Mouse (Mus musculus) heart, embryonic 12.5 days (tissue): ENCODE data around the gene Myof. TPM values are rescaled to one million over a fixed set of nuclear protein-coding genes. Genes with fewer than 3 reads are reported as not detected.

Experiments
- ATAC-seq: fragments of 200-750 bp; cut with Nextera tagmentation; 2 replicates; pipeline ENCODE4 v1.8.0; 2017; ENCODE audit warnings: moderate TSS enrichment, moderate library complexity; ENCODE audit not compliant: insufficient number of reproducible peaks, low FRiP score
- H3K27ac ChIP-seq: fragments of 300-500 bp; sonication (generic); 2 replicates; pipeline ENCODE4 v1.5.1; 2016; ENCODE audit warnings: mild to moderate bottlenecking, moderate library complexity; ENCODE audit not compliant: poor library complexity, severe bottlenecking
- H3K27me3 ChIP-seq: fragments of 300-500 bp; sonication (generic); replicated peaks from 2 replicates; pipeline ENCODE4 v1.6.1; 2016; ENCODE audit warnings: mild to moderate bottlenecking, moderate library complexity
- H3K36me3 ChIP-seq: fragments of 300-500 bp; sonication (generic); 2 replicates; pipeline ENCODE4 v1.6.1; 2016; ENCODE audit warnings: mild to moderate bottlenecking, moderate library complexity
- H3K4me1 ChIP-seq: fragments of 300-500 bp; sonication (generic); replicated peaks from 2 replicates; pipeline ENCODE4 v1.6.1; 2016; ENCODE audit warnings: mild to moderate bottlenecking
- H3K4me2 ChIP-seq: fragments of 300-500 bp; sonication (generic); 2 replicates; pipeline ENCODE4 v1.6.1; 2016; ENCODE audit warnings: mild to moderate bottlenecking, moderate library complexity
- H3K4me3 ChIP-seq: fragments of 300-500 bp; sonication (generic); 2 replicates; pipeline ENCODE4 v1.5.1; 2016; ENCODE audit warnings: mild to moderate bottlenecking
- H3K9ac ChIP-seq: fragments of 300-500 bp; sonication (generic); 2 replicates; pipeline ENCODE4 v1.6.1; 2016; ENCODE audit warnings: mild to moderate bottlenecking, moderate library complexity
- H3K9me3 ChIP-seq: fragments of 300-500 bp; sonication (generic); replicated peaks from 2 replicates; pipeline ENCODE4 v1.6.1; 2016; ENCODE audit warnings: mild to moderate bottlenecking, moderate library complexity
- WGBS: fragments of 180-500 bp; shearing (Covaris S2); methylation state at CpG from one replicate; pipeline ENCODE4 v1.1.7; 2016; 5-methylcytosine and 5-hydroxymethylcytosine counted together
- polyA plus RNA-seq: library from polyadenylated mRNA; unstranded; fragments of >200 nt; fragmentation: Nextera tagmentation; extraction: Ambion mirVana; gene quantifications from 2 replicates; pipeline ENCODE4 v1.2.1, GENCODE M21; 2016

The Myof gene
- polyA plus RNA-seq, 1 experiment from 2014 or later = 9.4 TPM

- WGBS = 76% methylated on average over 6 of the region's 6 CpGs
- Histone ChIP-seq H3K27ac (no peak overlapping the region), H3K4me1 (peaks cover 43% of the 10 kb centered on the region), H3K9me3 (no peaks in the 10 kb centered on the region), H3K9ac (no peak overlapping the region), H3K36me3 (no peaks in the 10 kb centered on the region), H3K4me2 (no peak overlapping the region), H3K27me3 (no peaks in the 10 kb centered on the region), H3K4me3 (no peak overlapping the region)
- ATAC-seq = no peak
Observed at GRCm38 (mm10) chr19:38027389-38027788, 16.0 kb downstream of the Myof start.

GRCm38 (mm10) chr19:38026211-38026624, 17.2 kb downstream of the Myof start:
- no peaks in the 10 kb centered on the region for H3K9me3 ChIP-seq
- no peak overlapping the region for H3K9ac ChIP-seq
- no peak for ATAC-seq
- peak overlapping the region; percentile 47; the same call in 1 of the 2 replicates for H3K27ac ChIP-seq
- no peak overlapping the region for H3K4me2 ChIP-seq
- H3K4me1 ChIP-seq = peaks cover 40% of the 10 kb centered on the region
- 64% methylated on average over 8 of the region's 8 CpGs for WGBS
- no peaks in the 10 kb centered on the region for H3K36me3 ChIP-seq
- H3K4me3 ChIP-seq = no peak overlapping the region
- H3K27me3 ChIP-seq = no peaks in the 10 kb centered on the region

- H3K36me3 ChIP-seq = no peaks in the 10 kb centered on the region
- H3K4me3 ChIP-seq = no peak overlapping the region
- peaks cover 37% of the 10 kb centered on the region for H3K4me1 ChIP-seq
- H3K27me3 ChIP-seq = no peaks in the 10 kb centered on the region
- H3K9me3 ChIP-seq = no peaks in the 10 kb centered on the region
- WGBS = 40% methylated on average over 8 of the region's 9 CpGs
- H3K27ac ChIP-seq = peak overlapping the region; percentile 47; the same call in 1 of the 2 replicates
- H3K4me2 ChIP-seq = peak overlapping the region; percentile 19; the same call in 1 of the 2 replicates
- ATAC-seq = peak; percentile 76
- no peak overlapping the region for H3K9ac ChIP-seq
Observed at GRCm38 (mm10) chr19:38025254-38026041, 17.9 kb downstream of the Myof start.

GRCm38 (mm10) chr19:38023603-38024002, 19.8 kb downstream of the Myof start:
- Histone ChIP-seq H3K27ac (no peak overlapping the region), H3K4me1 (peaks cover 32% of the 10 kb centered on the region), H3K4me3 (no peak overlapping the region), H3K9ac (no peak overlapping the region), H3K4me2 (no peak overlapping the region), H3K36me3 (no peaks in the 10 kb centered on the region), H3K9me3 (no peaks in the 10 kb centered on the region), H3K27me3 (no peaks in the 10 kb centered on the region)
- ATAC-seq = no peak
- WGBS = 71% methylated on average over 4 of the region's 4 CpGs

- H3K27me3 ChIP-seq = no peaks in the 10 kb centered on the region
- no peaks in the 10 kb centered on the region for H3K9me3 ChIP-seq
- H3K4me2 ChIP-seq = no peak overlapping the region
- no peaks in the 10 kb centered on the region for H3K36me3 ChIP-seq
- H3K27ac ChIP-seq = no peak overlapping the region
- WGBS = 47% methylated on average over 4 of the region's 4 CpGs
- H3K4me3 ChIP-seq = no peak overlapping the region
- H3K9ac ChIP-seq = no peak overlapping the region
- peaks cover 27% of the 10 kb centered on the region for H3K4me1 ChIP-seq
- ATAC-seq = no peak
Observed at GRCm38 (mm10) chr19:38022710-38023109, 20.7 kb downstream of the Myof start.

- peaks cover 6% of the 10 kb centered on the region for H3K4me1 ChIP-seq
- no peaks in the 10 kb centered on the region for H3K27me3 ChIP-seq
- no peak for ATAC-seq
- 70% methylated on average over 1 of the region's 1 CpGs for WGBS
- no peaks in the 10 kb centered on the region for H3K36me3 ChIP-seq
- no peak overlapping the region for H3K4me2 ChIP-seq
- no peak overlapping the region for H3K27ac ChIP-seq
- H3K9ac ChIP-seq = no peak overlapping the region
- H3K9me3 ChIP-seq = no peaks in the 10 kb centered on the region
- H3K4me3 ChIP-seq = no peak overlapping the region
Observed at GRCm38 (mm10) chr19:38015873-38016254, 27.5 kb downstream of the Myof start.

GRCm38 (mm10) chr19:38015180-38015872, 28.1 kb downstream of the Myof start:
- WGBS = 7% methylated on average over 1 of the region's 1 CpGs
- Histone ChIP-seq H3K4me1 (peaks cover 6% of the 10 kb centered on the region), H3K9me3 (no peaks in the 10 kb centered on the region), H3K9ac (no peak overlapping the region), H3K27ac (no peak overlapping the region), H3K27me3 (no peaks in the 10 kb centered on the region), H3K4me3 (no peak overlapping the region), H3K4me2 (no peak overlapping the region), H3K36me3 (no peaks in the 10 kb centered on the region)
- peak; percentile 79 for ATAC-seq

- H3K9me3 ChIP-seq = no peaks in the 10 kb centered on the region
- peaks cover 6% of the 10 kb centered on the region for H3K4me1 ChIP-seq
- no peak for ATAC-seq
- H3K4me2 ChIP-seq = no peak overlapping the region
- H3K27ac ChIP-seq = no peak overlapping the region
- WGBS = 71% methylated on average over 5 of the region's 5 CpGs
- no peaks in the 10 kb centered on the region for H3K27me3 ChIP-seq
- no peak overlapping the region for H3K4me3 ChIP-seq
- no peak overlapping the region for H3K9ac ChIP-seq
- H3K36me3 ChIP-seq = no peaks in the 10 kb centered on the region
Observed at GRCm38 (mm10) chr19:38014443-38014842, 28.9 kb downstream of the Myof start.

GRCm38 (mm10) chr19:38011379-38011778, 32.0 kb downstream of the Myof start:
- Histone ChIP-seq H3K4me2 (no peak overlapping the region), H3K9me3 (no peaks in the 10 kb centered on the region), H3K27ac (no peak overlapping the region), H3K4me3 (no peak overlapping the region), H3K36me3 (no peaks in the 10 kb centered on the region), H3K27me3 (no peaks in the 10 kb centered on the region), H3K4me1 (peaks cover 6% of the 10 kb centered on the region), H3K9ac (no peak overlapping the region)
- WGBS = 58% methylated on average over 1 of the region's 1 CpGs
- no peak for ATAC-seq

GRCm38 (mm10) chr19:38004809-38005380, 38.5 kb downstream of the Myof start:
- Histone ChIP-seq H3K9ac (no peak overlapping the region), H3K36me3 (no peaks in the 10 kb centered on the region), H3K4me1 (peaks cover 25% of the 10 kb centered on the region), H3K4me3 (no peak overlapping the region), H3K27me3 (no peaks in the 10 kb centered on the region), H3K27ac (peak overlapping the region; percentile 74), H3K9me3 (no peaks in the 10 kb centered on the region), H3K4me2 (no peak overlapping the region)
- WGBS = 70% methylated on average over 8 of the region's 8 CpGs
- no peak; the same call in 1 of the 2 replicates for ATAC-seq
